In the genomic region with DNA sequence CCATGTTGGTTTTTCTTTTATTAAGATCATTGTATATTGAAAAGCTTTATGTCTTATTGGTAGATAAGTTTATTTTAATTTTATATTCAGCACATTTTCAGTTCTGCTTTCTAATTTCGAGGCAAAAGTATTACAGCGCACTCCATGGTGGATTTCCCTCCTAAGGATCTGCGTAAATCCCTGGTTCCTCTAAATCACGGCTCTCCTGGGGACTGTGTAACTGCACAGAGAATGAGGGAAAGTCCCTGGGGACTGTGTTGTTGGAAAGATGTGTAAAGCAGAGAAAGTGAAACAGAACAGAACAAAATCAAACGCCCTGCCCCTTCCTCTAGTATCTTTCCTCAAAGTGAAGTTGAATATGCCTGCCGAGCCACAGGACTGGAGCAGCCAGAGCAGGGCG, we compare ENCODE assay signal across 13 mouse cellular contexts. TPM values are rescaled to one million over a fixed set of nuclear protein-coding genes. Genes with fewer than 3 reads are reported as not detected.
DNase-seq lines count a peak whose midpoint lies in the region; ATAC-seq and TF ChIP-seq lines count a peak whose summit lies in the region.
"Had no signal": no experiment of that assay in that cellular context is flagged by ENCODE, and none has a peak within 500 bp of the region (broad histone marks: within the 10 kb centered on the region; RNA-seq: fewer than 3 reads in every experiment).

No protein-coding gene starts in this region.

- H3K27ac ChIP-seq in heart, embryonic 11.5 days (ENCODE audit: low read depth, low read length) = no peak overlapping the region
- H3K27ac ChIP-seq in neural tube, embryonic 15.5 days (replicated peaks) = 0 out of 2 replicates have a peak overlapping the region, but pooled peaks have one; percentile 41
- peak overlapping the region; percentile 42 for H3K27ac ChIP-seq in bone marrow macrophage, adult 2 months (ENCODE audit: insufficient read depth, low read depth, low read length)
- H3K27ac ChIP-seq: limb, embryonic 10.5 days; liver, embryonic 15.5 days had no signal

- peaks cover 14% of the 10 kb centered on the region for H3K4me1 ChIP-seq in heart, embryonic 11.5 days (ENCODE audit: control insufficient read depth, insufficient read depth, low read length)
- peaks cover 13% of the 10 kb centered on the region; the same call in 1 of the 2 replicates for H3K4me1 ChIP-seq in neural tube, embryonic 15.5 days
- H3K4me1 ChIP-seq in bone marrow macrophage, adult 2 months (ENCODE audit: control insufficient read depth, insufficient read depth, low read length) = peaks cover 36% of the 10 kb centered on the region

- no peaks in the 10 kb centered on the region for H3K36me3 ChIP-seq in heart, embryonic 11.5 days (ENCODE audit: control insufficient read depth, insufficient read depth, low read length)
- no peaks in the 10 kb centered on the region for H3K36me3 ChIP-seq in neural tube, embryonic 15.5 days

- TF ChIP-seq CTCF in bone marrow macrophage, adult 2 months (IDR thresholded peaks at IDR 0.05; ENCODE audit: low read depth, low read length) = no peak

- DNase-seq in heart, adult 9 months (ENCODE audit: low spot score in 2 of 2) = peak; percentile 33 to 48
- DNase-seq in neural tube, embryonic 10.5 days (ENCODE audit: extremely low spot score, low spot score) = no peak
- no peak for DNase-seq in ovary, postnatal 36 days (ENCODE audit: low spot score)
- no peak for DNase-seq in embryo, embryonic 10 days (ENCODE audit: low spot score)
- DNase-seq: adrenal gland, postnatal 36 days; cerebellum, adult 8-10 months; right cerebral cortex, postnatal 4 days had no signal

- ATAC-seq in heart, embryonic 11.5 days (replicated peaks; ENCODE audit: insufficient number of reproducible peaks, low FRiP score, low TSS enrichment) = no peak
- ATAC-seq in neural tube, embryonic 15.5 days (ENCODE audit: low FRiP score) = no peak; the same call in 1 of the 2 replicates
- peak; percentile 62 for ATAC-seq in monocyte, adult 5-6 weeks (replicated peaks; ENCODE audit: insufficient number of reproducible peaks, low FRiP score, low TSS enrichment, poor library complexity, severe bottlenecking)

- H3K9me3 ChIP-seq in heart, embryonic 11.5 days (replicated peaks; ENCODE audit: control insufficient read depth, low read length) = no peaks in the 10 kb centered on the region
- H3K9me3 ChIP-seq in neural tube, embryonic 15.5 days (replicated peaks) = no peaks in the 10 kb centered on the region
- H3K9me3 ChIP-seq: limb, embryonic 10.5 days; liver, embryonic 15.5 days had no signal

- H3K9ac ChIP-seq in heart, embryonic 11.5 days (ENCODE audit: low read depth, low read length) = no peak overlapping the region
- no peak overlapping the region for H3K9ac ChIP-seq in neural tube, embryonic 15.5 days (replicated peaks)
- H3K9ac ChIP-seq: liver, embryonic 15.5 days had no signal

- no peak overlapping the region for H3K4me2 ChIP-seq in heart, embryonic 11.5 days
- peak overlapping the region; percentile 19; the same call in 1 of the 2 replicates for H3K4me2 ChIP-seq in neural tube, embryonic 15.5 days
- H3K4me2 ChIP-seq: liver, embryonic 15.5 days had no signal

- WGBS in heart, embryonic 11.5 days (ENCODE audit: insufficient replicate concordance) = 86% methylated on average over 7 of the region's 7 CpGs
- WGBS in neural tube, embryonic 15.5 days = 53% methylated on average over 7 of the region's 7 CpGs

- H3K27me3 ChIP-seq in heart, embryonic 11.5 days (ENCODE audit: control insufficient read depth, insufficient read depth, low read length) = no peaks in the 10 kb centered on the region
- no peaks in the 10 kb centered on the region for H3K27me3 ChIP-seq in neural tube, embryonic 15.5 days (replicated peaks)
- H3K27me3 ChIP-seq: liver, embryonic 15.5 days had no signal

- no peak overlapping the region for H3K4me3 ChIP-seq in heart, embryonic 11.5 days (ENCODE audit: low read depth, low read length)
- H3K4me3 ChIP-seq in neural tube, embryonic 15.5 days (replicated peaks) = no peak overlapping the region
- peak overlapping the region; percentile 45 for H3K4me3 ChIP-seq in bone marrow macrophage, adult 2 months (ENCODE audit: insufficient read depth, low read length)
- H3K4me3 ChIP-seq: limb, embryonic 10.5 days; liver, embryonic 15.5 days had no signal

- TF ChIP-seq POLR2A in bone marrow macrophage, adult 2 months (IDR thresholded peaks at IDR 0.05; ENCODE audit: borderline replicate concordance, low read depth, low read length) = no peak

RNA-seq across cellular contexts. Expression of gene Dleu7, which starts 54.3 kb away (rescaled TPM):
- polyA plus RNA-seq in heart, embryonic 11.5 days (2014; fragmentation: Nextera tagmentation; extraction: Ambion mirVana) = 0.82 and 1.2 TPM in 2 replicates
- polyA plus RNA-seq in neural tube, embryonic 15.5 days (2015; fragmentation: Nextera tagmentation; extraction: Ambion mirVana) = 13.6 and 19.9 TPM in 2 replicates
- not detected in 2 replicates for polyA plus RNA-seq in bone marrow macrophage, adult 2 months (2012; ENCODE audit: insufficient read depth, insufficient read length, missing spikeins)
- total RNA-seq in monocyte, adult 5-6 weeks (2017) = not detected in 3 replicates
- total RNA-seq: adrenal gland, postnatal 36 days had no signal

RNA-seq across cellular contexts. Expression of gene Rnaseh2b, which starts 54.7 kb away (rescaled TPM):
- 64.2 and 67.8 TPM in 2 replicates for polyA plus RNA-seq in heart, embryonic 11.5 days (2014; fragmentation: Nextera tagmentation; extraction: Ambion mirVana)
- 25.8 and 37.8 TPM in 2 replicates for polyA plus RNA-seq in neural tube, embryonic 15.5 days (2015; fragmentation: Nextera tagmentation; extraction: Ambion mirVana)
- polyA plus RNA-seq in bone marrow macrophage, adult 2 months (2012; ENCODE audit: insufficient read depth, insufficient read length, missing spikeins) = 20.7 and 32.1 TPM in 2 replicates
- 12.2 to 18.4 TPM (median 16.7 TPM) in 3 replicates for total RNA-seq in monocyte, adult 5-6 weeks (2017)

Comparison
In these comparisons a context has a peak if more than half of its experiments do, and no peak if none do; other contexts are left out.
1. DNase-seq: peak in heart, adult 9 months (2 of 2); none in neural tube, embryonic 10.5 days (single experiment), ovary, postnatal 36 days (single experiment) and embryo, embryonic 10 days (single experiment).